Mouse (Mus musculus): ENCODE results near the gene Gm21969.

- no peak for TF ChIP-seq CTCF (conservative IDR thresholded peaks at IDR 0.05; ENCODE audit: insufficient read depth, insufficient read length, low read depth, low read length)
- TF ChIP-seq POLR2A (IDR thresholded peaks at IDR 0.05; ENCODE audit: low read depth, low read length) = no peak
Observed at GRCm38 (mm10) chr4:139592895-139593294, 10.1 kb upstream of the Gm21969 start.

Data from kidney, adult 2 months (tissue).